Mouse (Mus musculus) 416B (cell line): ENCODE results near the gene Qrich2.
"Not testable (repeated sequence)": the region's sequence is repeated elsewhere in the genome, so short reads cannot be mapped to it uniquely, and the experiment has no call there.

Experiments used
- DNase-seq: peaks from one replicate; pipeline ENCODE4 v3.0.0; 2011; ENCODE audit warnings: low read depth

Qrich2 gene

GRCm38 (mm10) chr11:116410415-116410814 lies 55.6 kb downstream of the Qrich2 start:
- DNase-seq: not testable (repeated sequence)

GRCm38 (mm10) chr11:116409008-116409407 lies 57.0 kb downstream of the Qrich2 start:
- DNase-seq: no peak

GRCm38 (mm10) chr11:116406231-116406728 lies 59.8 kb downstream of the Qrich2 start:
- no peak for DNase-seq

DNA sequence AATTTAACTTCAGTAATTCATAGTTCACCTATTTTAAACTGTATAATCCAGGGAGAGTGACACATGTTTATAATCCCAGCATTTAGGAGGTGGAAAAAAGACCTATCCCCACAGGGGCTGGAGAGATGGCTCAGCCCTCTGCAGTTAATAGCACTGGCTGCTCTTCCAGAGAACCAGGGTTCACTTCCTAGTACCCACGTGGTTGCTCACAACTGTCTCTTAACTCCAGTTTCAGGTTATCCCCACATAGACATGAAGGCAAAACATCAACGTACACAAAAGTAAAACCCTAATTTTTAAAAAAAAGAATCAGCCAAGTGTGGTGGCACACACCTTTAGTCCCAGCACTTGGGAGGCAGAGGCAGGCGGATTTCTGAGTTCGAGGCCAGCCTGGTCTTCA lies 60.4 kb downstream of the Qrich2 start:
- no peak for DNase-seq

DNA sequence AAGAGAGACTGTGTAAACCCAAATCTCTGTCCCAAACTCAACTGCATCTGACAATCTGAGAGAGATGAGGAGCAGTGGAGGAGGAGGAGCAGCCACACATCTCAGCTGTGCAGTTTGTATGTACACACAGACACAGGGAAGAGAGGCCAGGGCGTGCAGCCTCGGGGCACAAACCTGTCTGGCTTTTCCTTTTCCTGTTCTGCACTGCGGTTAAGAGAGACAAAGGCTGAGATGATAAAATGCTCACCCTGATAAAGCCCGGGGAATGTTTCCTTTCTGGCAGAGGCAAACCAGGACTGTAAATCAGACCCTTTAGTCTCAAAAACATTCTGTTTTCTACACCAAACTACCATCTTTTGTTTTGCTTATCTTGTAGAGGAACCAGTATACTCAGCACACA lies 65.5 kb downstream of the Qrich2 start:
- peak; percentile 54 for DNase-seq

- DNase-seq: no peak
Observed at GRCm38 (mm10) chr11:116398348-116398677, 67.7 kb downstream of the Qrich2 start.

DNA sequence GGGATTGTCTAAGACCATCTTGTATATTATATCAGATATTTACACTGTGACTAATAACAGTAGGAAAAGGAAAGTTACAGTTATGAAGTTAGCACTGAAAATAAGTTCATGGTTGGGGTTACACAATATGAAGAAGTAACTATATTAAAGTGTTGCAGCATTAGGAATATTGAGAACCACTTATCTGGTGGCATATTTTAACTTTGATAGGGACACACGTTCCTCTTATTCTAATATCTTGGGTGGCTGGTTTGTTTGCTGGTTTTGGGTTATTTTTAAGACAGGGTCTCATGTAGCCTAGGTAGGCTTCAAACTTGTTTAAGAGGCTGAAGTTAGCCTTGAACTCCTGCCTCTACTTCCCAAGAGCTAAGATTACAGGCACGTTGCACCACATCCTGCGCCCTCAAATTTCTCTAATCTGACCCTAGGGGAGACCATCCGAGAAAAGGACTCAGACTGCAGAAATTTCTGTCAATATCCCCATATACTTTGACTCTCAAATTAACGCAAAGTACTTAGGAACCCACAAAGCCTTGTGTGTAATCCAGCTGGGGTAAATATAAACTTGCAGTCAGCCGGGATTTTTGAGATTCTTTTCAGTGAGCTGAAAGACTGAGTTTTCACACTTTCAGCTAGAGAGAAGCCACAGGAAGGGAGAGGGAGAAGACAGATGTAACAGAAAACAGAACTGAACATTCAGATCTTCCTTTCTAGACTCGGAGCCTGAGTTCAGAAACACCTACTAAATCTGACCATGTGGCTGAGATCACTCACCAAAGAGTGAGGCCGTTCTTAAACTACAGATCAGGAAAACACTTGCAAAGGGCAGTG lies 68.3 kb downstream of the Qrich2 start:
- DNase-seq: no peak

- DNase-seq: no peak
Observed at GRCm38 (mm10) chr11:116396934-116397330, 69.1 kb downstream of the Qrich2 start.

- DNase-seq: no peak
Observed at GRCm38 (mm10) chr11:116396276-116396933, 69.6 kb downstream of the Qrich2 start.

- DNase-seq: no peak
Observed at GRCm38 (mm10) chr11:116394769-116395168, 71.3 kb downstream of the Qrich2 start.
